Mouse (Mus musculus): Measurements from ENCODE around the gene 6030458C11Rik. TPM values are rescaled to one million over a fixed set of nuclear protein-coding genes. Genes with fewer than 3 reads are reported as not detected.
A peak's percentile ranks its signal among the peaks of the same experiment; 100 is the strongest.
"Not testable (repeated sequence)": the region's sequence is repeated elsewhere in the genome, so short reads cannot be mapped to it uniquely, and the experiment has no call there.

6030458C11Rik gene
- polyA plus RNA-seq, 1 experiment from 2014 or later: 37.8 TPM

- Histone ChIP-seq H3K4me3 (replicated peaks) (no peak overlapping the region), H3K36me3 (peaks cover 31% of the 10 kb centered on the region), H3K9ac (no peak overlapping the region), H3K27me3 (replicated peaks) (no peaks in the 10 kb centered on the region), H3K27ac (no peak overlapping the region), H3K9me3 (no peaks in the 10 kb centered on the region), H3K4me2 (no peak overlapping the region), H3K4me1 (no peaks in the 10 kb centered on the region)
- no peak for ATAC-seq (ENCODE audit: insufficient read depth, low FRiP score, low read depth)
- WGBS: 83% methylated on average over 6 of the region's 6 CpGs
Observed at GRCm38 (mm10) chr15:12809305-12809704, 15.1 kb downstream of the 6030458C11Rik start.

DNA sequence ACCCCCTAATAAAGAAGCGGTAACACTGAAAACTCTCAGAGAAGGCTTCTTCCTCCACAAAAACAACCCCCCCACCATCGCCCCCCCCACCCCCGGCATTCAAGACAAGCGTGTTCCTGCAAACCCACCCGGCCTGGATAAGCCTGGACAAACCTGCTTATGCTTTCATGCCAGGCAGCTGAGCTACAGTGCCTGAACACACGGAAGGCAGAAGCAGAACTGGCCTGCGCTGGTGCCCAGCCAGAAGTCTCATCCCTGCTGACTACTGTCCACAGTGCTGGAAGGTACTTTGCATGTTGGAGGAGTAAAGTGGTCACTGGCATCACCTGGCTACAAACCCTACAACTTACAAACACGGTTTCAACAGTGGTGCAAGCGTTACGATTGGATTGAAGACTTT lies 17.4 kb downstream of the 6030458C11Rik start:
- Histone ChIP-seq H3K4me1 (no peaks in the 10 kb centered on the region), H3K9me3 (no peaks in the 10 kb centered on the region), H3K36me3 (peaks cover 19% of the 10 kb centered on the region), H3K9ac (no peak overlapping the region), H3K4me2 (no peak overlapping the region), H3K4me3 (replicated peaks) (no peak overlapping the region), H3K27me3 (replicated peaks) (no peaks in the 10 kb centered on the region), H3K27ac (no peak overlapping the region)
- 83% methylated on average over 10 of the region's 10 CpGs for WGBS
- ATAC-seq (ENCODE audit: insufficient read depth, low FRiP score, low read depth): no peak

GRCm38 (mm10) chr15:12805071-12805470 lies 19.4 kb downstream of the 6030458C11Rik start:
- no peak overlapping the region for H3K4me3 ChIP-seq (replicated peaks)
- H3K27me3 ChIP-seq (replicated peaks): no peaks in the 10 kb centered on the region
- no peak for ATAC-seq (ENCODE audit: insufficient read depth, low FRiP score, low read depth)
- H3K4me1 ChIP-seq: no peaks in the 10 kb centered on the region
- H3K9ac ChIP-seq: no peak overlapping the region
- H3K27ac ChIP-seq: no peak overlapping the region
- WGBS: 84% methylated on average over 4 of the region's 4 CpGs
- no peaks in the 10 kb centered on the region for H3K9me3 ChIP-seq
- no peak overlapping the region for H3K4me2 ChIP-seq
- H3K36me3 ChIP-seq: 0 out of 2 replicates have a peak, but pooled peaks cover 2% of the 10 kb centered on the region

DNA sequence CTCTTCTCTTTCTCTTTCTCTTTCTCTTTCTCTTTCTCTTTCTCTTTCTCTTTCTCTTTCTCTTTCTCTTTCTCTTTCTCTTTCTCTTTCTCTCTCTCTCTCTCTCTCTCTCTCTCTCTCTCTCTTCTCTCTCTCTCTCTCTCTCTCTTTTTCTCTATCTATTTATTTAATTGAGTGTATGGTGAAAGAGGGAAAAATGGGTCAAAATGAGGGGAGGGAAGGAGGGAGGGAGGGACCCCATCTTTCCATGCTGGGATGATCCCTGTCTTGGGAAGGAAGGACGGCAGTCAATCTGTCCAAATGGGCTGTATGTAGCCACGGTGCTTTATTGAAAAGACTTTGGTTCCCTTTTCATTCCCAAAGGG lies 23.3 kb downstream of the 6030458C11Rik start:
- H3K27me3 ChIP-seq (replicated peaks); H3K27ac ChIP-seq; H3K4me2 ChIP-seq; H3K36me3 ChIP-seq; H3K9ac ChIP-seq; H3K9me3 ChIP-seq; ATAC-seq (ENCODE audit: insufficient read depth, low FRiP score, low read depth); H3K4me3 ChIP-seq (replicated peaks); H3K4me1 ChIP-seq: not testable (repeated sequence)
- 78% methylated on average over 2 of the region's 2 CpGs for WGBS

GRCm38 (mm10) chr15:12800405-12801141 lies 23.9 kb downstream of the 6030458C11Rik start:
- no peak overlapping the region for H3K9ac ChIP-seq
- H3K27ac ChIP-seq: no peak overlapping the region
- H3K4me2 ChIP-seq: no peak overlapping the region
- no peaks in the 10 kb centered on the region for H3K27me3 ChIP-seq (replicated peaks)
- H3K4me3 ChIP-seq (replicated peaks): no peak overlapping the region
- no peaks in the 10 kb centered on the region for H3K4me1 ChIP-seq
- no peaks in the 10 kb centered on the region for H3K9me3 ChIP-seq
- no peaks in the 10 kb centered on the region for H3K36me3 ChIP-seq
- WGBS: 43% methylated on average over 15 of the region's 15 CpGs
- no peak for ATAC-seq (ENCODE audit: insufficient read depth, low FRiP score, low read depth)

DNA sequence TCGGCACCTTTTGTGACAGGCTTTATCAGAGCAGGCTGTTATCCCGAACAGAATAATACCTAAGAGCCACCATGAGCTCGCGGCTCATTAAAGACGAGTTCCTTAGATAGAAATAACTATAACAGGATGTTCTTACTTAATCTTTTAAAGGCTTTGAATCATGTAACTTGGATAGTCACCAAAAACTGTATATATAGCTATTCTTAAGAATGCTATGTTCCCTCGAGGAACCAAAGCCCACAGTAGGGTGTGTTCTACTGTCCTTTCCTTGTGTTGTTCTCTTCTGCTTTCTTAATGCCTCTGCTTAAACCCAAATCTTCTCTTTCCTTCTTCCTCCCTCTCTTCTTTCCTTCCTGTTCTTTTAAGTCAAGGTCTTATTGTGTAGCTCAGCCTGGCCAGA lies 26.4 kb downstream of the 6030458C11Rik start:
- H3K4me1 ChIP-seq: no peaks in the 10 kb centered on the region
- no peak overlapping the region for H3K9ac ChIP-seq
- ATAC-seq (ENCODE audit: insufficient read depth, low FRiP score, low read depth): no peak
- H3K27ac ChIP-seq: no peak overlapping the region
- H3K4me2 ChIP-seq: no peak overlapping the region
- 66% methylated on average over 6 of the region's 6 CpGs for WGBS
- no peaks in the 10 kb centered on the region for H3K36me3 ChIP-seq
- H3K4me3 ChIP-seq (replicated peaks): no peak overlapping the region
- H3K9me3 ChIP-seq: no peaks in the 10 kb centered on the region
- no peaks in the 10 kb centered on the region for H3K27me3 ChIP-seq (replicated peaks)

DNA sequence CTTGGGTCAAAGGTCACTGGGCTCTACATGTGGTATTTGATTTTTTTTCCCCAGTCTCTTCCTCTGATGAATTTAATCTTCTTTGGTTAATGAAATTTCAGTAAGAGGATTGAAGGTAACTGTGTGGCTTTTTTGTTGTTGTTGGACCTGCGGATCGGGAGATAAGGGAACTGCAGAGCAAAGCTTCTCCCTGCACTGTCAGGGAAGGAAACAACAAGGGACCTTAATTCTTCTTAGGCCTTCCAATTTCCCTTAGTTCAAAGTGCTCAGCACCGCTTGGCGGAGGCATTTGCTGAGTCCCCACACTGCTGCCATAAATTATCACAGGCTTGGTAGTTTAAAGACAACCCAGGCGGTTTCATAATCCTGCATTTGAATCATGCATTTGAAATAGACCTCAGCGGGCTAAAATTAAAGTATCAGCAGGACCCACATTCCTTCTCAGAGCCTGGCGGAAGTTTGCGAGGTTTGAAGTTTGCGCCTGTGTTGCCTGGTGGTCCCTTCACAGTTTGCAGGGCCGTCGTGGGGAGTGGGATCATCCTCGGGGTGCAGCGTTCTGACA lies 28.5 kb downstream of the 6030458C11Rik start:
- Histone ChIP-seq H3K9me3 (no peaks in the 10 kb centered on the region), H3K4me3 (replicated peaks) (no peak overlapping the region), H3K36me3 (no peaks in the 10 kb centered on the region), H3K27me3 (replicated peaks) (no peaks in the 10 kb centered on the region), H3K4me2 (no peak overlapping the region), H3K4me1 (no peaks in the 10 kb centered on the region), H3K9ac (no peak overlapping the region), H3K27ac (no peak overlapping the region)
- WGBS: 50% methylated on average over 13 of the region's 13 CpGs
- ATAC-seq (ENCODE audit: insufficient read depth, low FRiP score, low read depth): no peak

DNA sequence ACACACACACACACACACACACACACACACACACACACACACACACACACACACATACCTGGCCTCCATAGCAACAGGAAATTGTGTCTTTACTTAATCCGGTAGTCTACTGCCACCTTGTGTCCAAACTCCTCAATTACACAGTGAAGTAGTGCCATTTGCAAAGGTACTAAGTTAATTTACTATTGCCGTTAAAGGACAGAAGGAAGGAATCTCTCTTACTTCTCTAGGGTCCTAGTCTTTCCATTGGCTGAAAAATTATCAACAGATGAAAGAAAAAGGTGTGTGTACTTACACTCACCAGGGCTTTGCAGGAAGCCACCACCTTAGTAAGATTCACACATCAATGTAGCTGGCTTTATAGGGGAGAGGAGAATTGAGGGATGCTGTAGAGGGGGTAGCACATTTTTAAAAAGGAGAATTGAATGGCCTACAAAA lies 29.0 kb downstream of the 6030458C11Rik start:
- no peak overlapping the region for H3K9ac ChIP-seq
- H3K4me1 ChIP-seq: no peaks in the 10 kb centered on the region
- no peak overlapping the region for H3K27ac ChIP-seq
- 1% methylated on average over 2 of the region's 2 CpGs for WGBS
- no peaks in the 10 kb centered on the region for H3K9me3 ChIP-seq
- no peak overlapping the region for H3K4me2 ChIP-seq
- no peaks in the 10 kb centered on the region for H3K36me3 ChIP-seq
- ATAC-seq (ENCODE audit: insufficient read depth, low FRiP score, low read depth): no peak
- no peak overlapping the region for H3K4me3 ChIP-seq (replicated peaks)
- H3K27me3 ChIP-seq (replicated peaks): no peaks in the 10 kb centered on the region

GRCm38 (mm10) chr15:12794311-12794710 lies 30.1 kb downstream of the 6030458C11Rik start:
- H3K36me3 ChIP-seq: no peaks in the 10 kb centered on the region
- H3K4me1 ChIP-seq: peaks cover 4% of the 10 kb centered on the region; the same call in 1 of the 2 replicates
- H3K9me3 ChIP-seq: no peaks in the 10 kb centered on the region
- no peak overlapping the region for H3K9ac ChIP-seq
- no peak for ATAC-seq (ENCODE audit: insufficient read depth, low FRiP score, low read depth)
- no peak overlapping the region for H3K27ac ChIP-seq
- no peak overlapping the region for H3K4me3 ChIP-seq (replicated peaks)
- H3K27me3 ChIP-seq (replicated peaks): no peaks in the 10 kb centered on the region
- 69% methylated on average over 6 of the region's 6 CpGs for WGBS
- no peak overlapping the region for H3K4me2 ChIP-seq

GRCm38 (mm10) chr15:12789406-12789867 lies 35.0 kb downstream of the 6030458C11Rik start:
- H3K4me3 ChIP-seq (replicated peaks): no peak overlapping the region
- no peaks in the 10 kb centered on the region for H3K36me3 ChIP-seq
- H3K9me3 ChIP-seq: no peaks in the 10 kb centered on the region
- peaks cover 5% of the 10 kb centered on the region; the same call in 1 of the 2 replicates for H3K4me1 ChIP-seq
- 15% methylated on average over 10 of the region's 10 CpGs for WGBS
- H3K9ac ChIP-seq: no peak overlapping the region
- H3K27me3 ChIP-seq (replicated peaks): no peaks in the 10 kb centered on the region
- H3K27ac ChIP-seq: peak overlapping the region; percentile 6
- peak overlapping the region; percentile 31; the same call in 1 of the 2 replicates for H3K4me2 ChIP-seq
- ATAC-seq (ENCODE audit: insufficient read depth, low FRiP score, low read depth): peak; percentile 89

DNA sequence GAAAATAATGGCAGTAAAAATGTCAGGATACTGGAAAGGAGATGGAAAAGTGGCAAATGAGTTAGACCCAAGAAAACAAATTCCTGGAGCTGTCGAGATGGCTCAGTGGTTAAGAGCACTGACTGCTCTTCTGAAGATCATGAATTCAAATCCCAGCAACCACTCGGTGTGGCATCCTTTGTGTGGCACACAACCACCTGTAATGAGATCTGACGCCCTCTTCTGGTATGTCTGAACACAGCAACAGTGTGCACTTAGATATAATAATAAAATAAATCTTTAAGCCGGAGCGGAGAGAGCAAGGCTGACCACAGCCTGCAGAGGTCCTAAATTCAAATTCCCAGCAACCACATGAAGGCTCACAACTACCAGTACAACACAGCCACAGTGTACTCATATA lies 35.9 kb downstream of the 6030458C11Rik start:
- no peak overlapping the region for H3K4me2 ChIP-seq
- ATAC-seq (ENCODE audit: insufficient read depth, low FRiP score, low read depth): no peak
- no peak overlapping the region for H3K27ac ChIP-seq
- no peaks in the 10 kb centered on the region for H3K9me3 ChIP-seq
- H3K27me3 ChIP-seq (replicated peaks): no peaks in the 10 kb centered on the region
- peaks cover 5% of the 10 kb centered on the region; the same call in 1 of the 2 replicates for H3K4me1 ChIP-seq
- H3K9ac ChIP-seq: no peak overlapping the region
- no peak overlapping the region for H3K4me3 ChIP-seq (replicated peaks)
- H3K36me3 ChIP-seq: no peaks in the 10 kb centered on the region
- 76% methylated on average over 5 of the region's 5 CpGs for WGBS

- Histone ChIP-seq H3K4me1 (no peaks in the 10 kb centered on the region), H3K27me3 (replicated peaks) (no peaks in the 10 kb centered on the region), H3K9me3 (no peaks in the 10 kb centered on the region), H3K4me3 (replicated peaks) (no peak overlapping the region), H3K36me3 (no peaks in the 10 kb centered on the region), H3K4me2 (no peak overlapping the region), H3K9ac (no peak overlapping the region), H3K27ac (no peak overlapping the region)
- 53% methylated on average over 12 of the region's 16 CpGs for WGBS
- ATAC-seq (ENCODE audit: insufficient read depth, low FRiP score, low read depth): no peak
Observed at GRCm38 (mm10) chr15:12781729-12782326, 42.6 kb downstream of the 6030458C11Rik start.

Measured in stomach, embryonic 15.5 days (tissue).